Mouse (Mus musculus): Measurements from ENCODE around the gene Kank4.

- TF ChIP-seq POLR2A (IDR thresholded peaks at IDR 0.05; ENCODE audit: borderline replicate concordance, control insufficient read depth, low read depth, low read length) (no peak), CTCF (IDR thresholded peaks at IDR 0.05; ENCODE audit: control insufficient read depth, insufficient read depth, low read length) (no peak)
Measured at GRCm38 (mm10) chr4:98773785-98774184, 43.6 kb downstream of the Kank4 start.
